Mouse (Mus musculus) cerebellum, adult 11-12 months (tissue): ENCODE data around the gene Gm49318.

ENCODE experiments used
- DNase-seq: peaks from one replicate; pipeline ENCODE4 v3.0.0; 2022

Gm49318 gene

DNA sequence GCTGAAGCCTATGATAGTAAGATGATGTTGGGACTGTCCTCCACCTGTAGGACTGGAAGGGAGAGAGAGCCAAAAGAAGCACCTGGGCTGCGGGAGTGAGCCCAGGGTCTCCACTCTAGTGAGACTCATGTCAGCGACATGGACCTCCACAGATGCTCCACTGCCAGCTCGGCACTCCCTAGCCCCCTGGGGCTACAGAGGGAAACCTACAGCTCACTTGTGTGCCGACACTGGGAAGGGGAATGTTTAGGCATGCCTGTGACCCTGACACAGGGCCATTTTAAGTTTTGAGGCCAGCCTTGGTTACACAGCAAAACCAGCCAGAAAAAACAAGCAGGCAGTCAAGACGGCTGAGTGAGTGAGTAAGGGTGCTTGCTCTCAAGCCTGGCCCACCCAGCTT lies 3.9 kb downstream of the Gm49318 start:
- peak; percentile 50 for DNase-seq

DNA sequence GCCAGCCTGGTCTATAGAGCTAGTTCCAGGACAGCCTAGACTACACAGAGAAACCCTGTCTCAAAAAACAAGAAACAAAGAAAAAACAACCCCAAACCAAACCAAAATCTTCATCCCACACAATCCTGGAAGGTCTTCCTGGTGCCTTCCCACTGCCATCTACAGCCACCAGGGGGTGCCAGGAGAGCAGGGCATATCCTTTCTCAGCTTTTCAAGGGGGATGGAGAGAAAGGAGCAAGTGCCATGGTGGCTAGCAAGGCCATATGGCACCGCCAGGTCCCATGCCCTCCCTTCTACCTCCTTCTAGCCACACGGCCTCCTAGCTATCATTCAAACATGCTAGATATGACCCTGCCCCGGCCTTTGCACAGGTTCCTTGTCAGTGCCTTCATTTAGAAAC lies 4.6 kb downstream of the Gm49318 start:
- peak; percentile 67 for DNase-seq

GRCm38 (mm10) chr9:22065642-22066041 lies 5.4 kb downstream of the Gm49318 start:
- peak; percentile 55 for DNase-seq

DNA sequence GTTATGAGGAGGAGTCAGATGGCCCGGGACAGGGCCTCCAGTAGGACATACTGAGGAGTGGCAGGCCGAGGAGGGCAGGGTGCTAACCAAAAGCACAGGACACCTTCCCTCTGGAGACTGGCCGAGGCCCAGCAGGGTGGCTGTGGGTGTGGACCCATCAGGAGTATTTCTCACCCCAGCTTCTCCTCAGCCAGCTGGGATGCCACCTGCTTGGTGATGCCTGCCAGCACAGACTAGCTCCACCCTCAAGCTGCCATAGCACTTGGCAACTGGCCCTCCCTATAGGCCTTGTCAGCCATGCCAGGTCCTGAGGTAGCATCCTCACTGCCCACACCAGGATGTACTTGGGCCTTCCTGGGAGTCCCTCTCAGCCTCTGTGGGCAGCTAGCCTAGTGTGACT lies 6.7 kb downstream of the Gm49318 start:
- DNase-seq: peak; percentile 96

DNA sequence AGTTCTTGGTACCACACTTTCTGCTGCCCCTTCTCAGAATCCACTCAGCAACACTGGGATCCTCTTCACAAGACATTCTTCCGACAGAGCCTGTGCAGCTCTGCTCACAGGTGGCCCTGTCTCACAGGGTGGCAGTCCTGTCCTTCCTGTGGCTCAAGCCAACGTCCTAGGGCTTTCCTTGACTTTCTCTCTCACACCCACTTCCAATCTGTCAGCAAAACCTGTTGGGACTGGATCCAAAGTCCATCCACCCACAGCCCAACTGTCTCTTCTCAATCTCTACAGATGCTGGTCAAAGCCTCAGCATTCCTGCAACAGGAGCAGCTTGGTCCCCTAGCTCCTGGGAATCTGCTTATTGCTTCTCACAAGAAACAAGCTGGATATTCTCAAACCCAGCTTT lies 9.7 kb downstream of the Gm49318 start:
- peak; percentile 84 for DNase-seq

DNA sequence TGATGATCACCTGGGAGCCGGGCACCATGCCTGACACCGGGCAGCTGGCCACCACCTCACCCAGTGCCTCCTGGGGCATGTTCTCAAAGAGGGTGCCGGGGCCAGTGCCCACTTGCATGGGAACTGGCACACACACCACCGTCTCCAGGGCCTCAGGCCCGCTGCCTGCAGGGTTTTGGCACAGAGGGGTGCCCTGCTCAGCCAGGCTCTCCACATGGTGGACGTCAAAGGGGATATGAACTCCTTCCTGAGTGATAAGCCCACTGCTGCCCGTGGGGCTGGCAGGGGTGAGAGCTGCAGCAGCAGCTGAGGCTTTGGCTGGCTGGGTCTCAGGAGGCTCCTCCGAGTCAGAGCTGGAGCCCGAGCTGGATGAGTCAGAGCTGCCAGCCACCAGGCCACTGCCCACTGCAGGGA lies 13.0 kb downstream of the Gm49318 start:
- DNase-seq: peak; percentile 86

GRCm38 (mm10) chr9:22057031-22057517 lies 14.0 kb downstream of the Gm49318 start:
- DNase-seq: peak; percentile 68

DNA sequence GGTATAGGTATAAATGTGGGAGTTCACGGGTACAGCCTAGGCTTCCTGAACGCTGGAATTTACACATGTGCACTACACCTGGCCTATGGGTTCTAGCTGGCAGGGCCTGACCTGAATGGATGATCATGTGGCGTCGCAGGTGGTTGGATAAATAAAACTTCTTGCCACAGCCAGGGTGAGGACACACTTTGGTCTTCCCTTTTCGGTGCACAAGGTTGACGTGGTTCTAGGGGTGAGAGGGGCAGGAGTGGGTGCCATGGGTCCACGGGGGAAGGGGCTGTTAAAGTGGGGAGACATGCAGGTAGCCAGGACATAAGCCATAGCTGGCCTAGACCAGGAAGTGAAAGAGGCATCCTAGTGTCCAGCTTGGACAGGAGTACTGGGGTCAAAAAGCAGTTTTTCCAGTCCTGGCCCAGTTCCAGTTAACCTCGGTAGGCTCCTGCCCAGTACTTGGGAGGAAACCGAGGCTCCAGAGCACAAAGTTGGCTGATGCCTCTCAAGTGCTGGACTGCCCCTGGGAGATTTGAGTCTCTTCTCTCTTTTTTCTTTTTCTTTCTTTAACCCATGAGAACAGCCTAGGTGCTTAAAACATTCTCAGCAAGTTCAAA lies 14.7 kb downstream of the Gm49318 start:
- peak; percentile 59 for DNase-seq

DNA sequence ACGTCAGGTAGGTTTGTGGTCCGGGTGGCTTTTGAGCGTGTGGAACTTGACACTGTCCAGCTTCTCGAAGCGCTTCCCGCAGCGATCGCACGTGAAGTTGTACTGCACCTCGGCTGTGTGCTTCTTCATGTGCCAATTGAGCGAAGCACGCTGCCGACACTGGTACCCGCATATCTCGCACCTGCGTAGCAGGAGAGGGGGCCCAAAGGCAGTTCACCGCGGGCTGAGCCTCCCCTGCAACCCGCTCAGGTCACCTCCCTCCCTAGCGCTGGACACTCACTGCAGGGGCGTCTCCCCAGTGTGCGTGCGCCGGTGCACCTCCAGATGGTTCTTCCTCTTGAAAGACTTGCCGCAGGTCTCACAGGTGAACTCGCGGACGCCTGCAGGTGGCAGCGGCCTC lies 15.3 kb downstream of the Gm49318 start:
- DNase-seq: peak; percentile 68

DNA sequence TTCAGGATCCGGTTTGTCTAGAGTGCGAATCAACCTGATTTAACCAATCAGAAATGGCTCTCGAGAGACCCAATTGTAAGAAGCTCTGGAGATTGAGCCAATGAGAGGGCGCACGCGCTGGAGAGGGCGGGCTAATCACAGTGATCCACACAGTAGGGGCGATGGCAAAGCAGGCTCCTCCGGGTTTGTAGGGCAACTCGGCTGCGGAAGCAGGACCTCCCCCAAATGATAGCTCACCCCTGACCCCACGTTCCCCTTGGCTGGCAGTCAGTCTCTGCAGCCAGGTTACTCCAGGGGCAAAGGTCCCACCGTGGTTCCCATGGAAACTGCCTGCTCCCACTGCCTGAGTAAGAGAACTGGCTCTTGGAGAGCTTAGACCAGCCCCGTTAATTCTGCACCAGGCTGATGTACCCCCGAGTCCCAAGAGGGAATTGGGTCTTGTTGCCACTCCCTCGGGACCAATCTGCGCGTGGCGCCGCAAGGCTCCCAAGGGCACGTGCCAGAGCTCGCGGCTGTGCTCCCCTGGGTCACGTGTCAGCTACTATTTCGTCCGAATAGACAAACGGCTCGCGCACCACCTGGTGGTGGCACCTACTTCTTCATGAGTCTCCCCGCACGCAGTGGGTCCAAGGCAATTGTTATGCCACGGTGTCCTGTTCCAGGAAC lies 16.5 kb downstream of the Gm49318 start:
- peak; percentile 88 for DNase-seq

DNA sequence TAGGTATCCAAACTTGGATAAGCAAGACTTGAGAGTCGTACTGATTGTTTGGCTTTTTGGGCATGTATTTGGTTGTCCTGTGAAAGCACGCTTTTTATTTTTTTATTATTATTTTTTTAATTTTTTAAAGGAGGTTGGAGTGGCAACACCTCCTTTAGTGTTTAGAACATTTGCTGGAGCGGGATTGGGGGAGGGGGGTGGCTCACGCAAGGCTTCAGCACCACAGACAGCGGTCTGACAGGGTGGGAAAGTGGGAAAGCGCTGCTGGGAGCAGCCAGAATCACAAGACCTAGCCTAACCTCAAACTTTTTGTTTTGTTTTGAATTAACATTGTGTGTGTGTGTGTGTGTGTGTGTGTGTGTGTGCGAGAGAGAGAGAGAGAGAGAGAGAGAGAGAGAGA lies 17.4 kb downstream of the Gm49318 start:
- peak; percentile 43 for DNase-seq

DNA sequence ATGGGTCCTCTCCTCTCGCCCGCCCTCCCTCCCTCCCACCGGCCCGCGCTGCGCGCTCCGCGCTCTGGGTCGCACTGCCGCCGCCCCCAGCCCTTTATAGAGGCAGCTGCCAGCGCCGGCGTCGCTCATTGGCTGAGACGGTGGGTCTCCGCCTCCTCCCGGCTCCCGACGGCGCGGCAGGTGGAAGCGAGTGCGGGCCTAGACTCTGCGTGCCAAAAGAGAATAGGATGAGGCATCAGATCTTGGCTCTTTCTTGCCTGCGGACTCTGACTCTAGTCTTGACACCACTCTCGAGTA lies 19.2 kb downstream of the Gm49318 start, which contains the start of gene Elavl3:
TSS of gene Elavl3 (minus strand) at position 66 of the 297 bp plus-strand sequence.
- DNase-seq: peak; percentile 92

- DNase-seq: peak; percentile 79
Observed at GRCm38 (mm10) chr9:22051161-22051957, 19.7 kb downstream of the Gm49318 start.

GRCm38 (mm10) chr9:22050351-22050889 lies 20.6 kb downstream of the Gm49318 start:
- peak; percentile 92 for DNase-seq

DNA sequence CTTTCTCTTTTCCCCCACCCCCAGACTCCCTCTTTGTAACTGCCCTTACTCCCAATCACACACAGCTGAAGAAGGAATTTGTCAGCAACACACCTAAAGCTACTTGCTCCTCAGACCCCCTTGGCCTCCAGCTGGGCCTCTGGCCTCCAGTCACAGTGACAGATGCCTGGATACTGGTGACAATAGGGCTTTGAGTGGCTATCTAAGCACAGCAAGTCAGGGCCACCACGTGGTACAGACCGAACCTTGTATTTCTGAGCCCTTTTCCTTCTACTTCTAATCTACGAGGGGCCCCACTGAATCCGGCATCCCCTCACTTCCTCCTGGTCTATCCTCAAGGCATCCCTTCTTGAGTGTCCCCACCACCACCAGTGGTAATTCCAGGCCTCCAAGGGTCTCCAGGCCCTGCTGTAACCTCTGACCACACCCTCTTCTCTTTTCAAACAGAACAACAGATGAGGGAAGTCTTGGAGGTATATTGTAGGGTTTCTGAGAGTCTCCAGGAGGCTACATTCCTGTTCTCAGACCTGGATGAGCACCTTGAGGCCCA lies 21.3 kb downstream of the Gm49318 start:
- peak; percentile 74 for DNase-seq

GRCm38 (mm10) chr9:22049315-22049714 lies 21.7 kb downstream of the Gm49318 start:
- peak; percentile 67 for DNase-seq

DNA sequence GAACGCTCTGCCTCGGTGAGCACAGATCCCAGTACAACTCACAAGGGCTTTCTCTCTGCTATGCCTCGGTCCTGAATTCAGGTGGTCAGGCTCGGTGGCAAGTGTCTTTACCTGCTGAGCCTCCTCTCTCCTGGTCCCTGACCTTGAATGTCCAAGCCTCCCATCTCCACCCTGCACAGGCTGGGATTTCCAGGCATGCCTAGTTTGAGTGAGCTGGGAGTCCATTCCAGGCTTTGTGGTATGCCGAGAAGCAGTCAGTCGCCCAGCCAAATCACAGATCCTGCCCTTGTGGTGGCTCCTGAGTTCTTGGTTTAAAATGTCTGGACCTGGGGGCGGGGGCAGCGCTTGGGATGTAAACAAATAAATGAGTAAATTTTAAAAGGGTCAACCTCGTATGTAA lies 23.7 kb downstream of the Gm49318 start:
- DNase-seq: peak; percentile 41

DNA sequence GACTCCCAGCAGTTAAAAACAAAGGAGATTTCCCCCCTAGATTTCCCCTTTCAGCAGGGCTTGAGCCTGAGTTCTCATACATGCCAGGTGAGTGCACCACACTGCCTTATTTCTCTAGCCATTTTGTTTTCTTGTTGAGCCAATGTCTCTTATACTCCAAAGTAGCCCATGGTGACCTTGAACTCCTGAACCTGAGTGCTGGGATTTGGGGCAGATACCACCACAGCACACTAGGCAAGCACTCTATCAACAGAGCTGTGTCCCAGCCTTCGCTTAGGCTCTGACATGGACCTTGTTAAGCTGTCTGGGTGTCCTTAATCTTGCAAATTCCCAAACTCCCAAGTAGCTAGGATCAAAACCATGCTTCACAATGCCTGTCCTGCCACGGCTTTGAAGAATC lies 29.2 kb downstream of the Gm49318 start:
- DNase-seq: no peak

DNA sequence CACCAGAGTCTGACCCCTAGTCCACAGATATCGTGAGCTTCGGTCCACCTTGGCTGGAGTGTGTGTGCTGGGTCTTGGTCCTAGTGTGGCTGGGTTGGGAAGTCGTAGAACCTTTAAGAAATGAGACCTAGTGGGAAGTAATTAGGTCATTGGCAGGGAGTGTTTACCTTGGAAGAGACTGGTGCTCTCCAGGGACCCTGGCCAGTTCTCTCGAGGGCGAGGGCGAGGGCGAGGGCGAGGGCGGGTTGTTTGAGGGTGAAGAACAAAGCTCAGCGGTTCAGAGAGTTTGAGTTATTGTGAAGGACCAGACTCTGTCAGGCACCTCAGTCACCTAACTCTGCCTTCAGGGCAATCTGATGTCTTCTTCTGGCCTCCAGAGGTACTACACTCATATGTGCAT lies 33.2 kb downstream of the Gm49318 start:
- no peak for DNase-seq

DNA sequence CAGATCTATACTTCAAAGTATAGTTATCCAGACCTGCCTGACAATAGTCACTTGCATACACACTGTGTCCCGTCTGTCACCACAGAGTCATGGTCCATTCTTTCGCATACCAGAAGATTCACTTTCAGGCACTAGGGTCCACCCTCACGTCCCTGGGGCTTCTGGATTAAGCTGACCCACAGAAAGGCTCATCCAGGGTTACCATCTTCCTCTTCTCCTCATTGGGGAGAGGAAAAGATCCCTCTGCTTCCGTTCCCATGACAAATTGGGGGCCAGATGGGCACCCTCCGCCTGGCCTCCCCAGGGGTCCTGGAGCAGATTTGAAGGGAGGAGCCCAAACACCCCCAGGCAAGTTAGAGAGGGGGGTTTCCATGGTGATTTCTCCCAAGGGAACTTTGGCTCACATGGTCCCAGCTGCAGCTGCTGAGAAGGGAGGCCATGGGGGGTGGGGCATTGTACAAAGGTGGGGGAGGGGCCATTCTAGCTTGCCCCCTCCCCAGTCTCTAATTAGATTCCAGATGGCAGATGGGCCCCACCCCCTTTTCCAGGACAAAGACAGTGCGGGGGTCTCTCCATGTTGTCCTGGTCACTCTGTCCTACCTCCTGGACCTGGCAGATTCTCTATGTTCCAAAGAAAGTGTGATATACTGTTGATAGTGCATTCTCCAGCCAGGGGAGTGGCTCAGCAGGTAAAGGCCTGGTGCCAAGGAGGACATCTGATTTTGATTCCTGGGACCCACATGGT lies 35.6 kb downstream of the Gm49318 start:
- DNase-seq: no peak

GRCm38 (mm10) chr9:22030386-22030785 lies 40.7 kb downstream of the Gm49318 start:
- DNase-seq: no peak

GRCm38 (mm10) chr9:22028467-22028866 lies 42.6 kb downstream of the Gm49318 start:
- DNase-seq: no peak

DNA sequence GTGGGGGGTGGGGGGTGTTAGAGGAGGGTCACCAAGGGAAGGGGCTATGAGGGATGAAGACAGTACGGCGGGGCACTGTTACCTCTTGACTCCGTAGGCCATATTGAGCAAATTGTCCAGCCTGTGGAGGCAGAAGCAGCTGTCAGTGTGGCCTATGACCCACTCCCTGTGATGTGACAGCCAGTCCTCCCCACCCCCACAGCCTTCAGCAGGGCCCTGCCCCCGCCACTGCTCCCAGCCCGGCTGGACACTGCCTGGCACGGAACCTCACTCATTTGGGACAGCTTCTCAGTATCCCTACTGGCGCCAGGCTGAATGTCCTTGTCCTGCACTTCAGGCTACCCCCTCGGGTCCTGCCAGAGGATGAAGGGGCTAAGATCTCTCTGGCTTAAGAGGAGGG lies 46.5 kb downstream of the Gm49318 start:
- DNase-seq: no peak
